ENCODE assay signal across 30 mouse cellular contexts in genomic region chr3:146929011-146929410, GRCm38 (mm10).
"Had no signal": no experiment of that assay in that cellular context is flagged by ENCODE, and none has a peak within 500 bp of the region (broad histone marks: within the 10 kb centered on the region; RNA-seq: fewer than 3 reads in every experiment).

No protein-coding gene starts in this region.

- H3K4me3 ChIP-seq: limb, embryonic 10.5 days; limb, embryonic 12.5 days; limb, embryonic 13.5 days; limb, embryonic 15.5 days; liver, embryonic 12.5 days; liver, embryonic 13.5 days; liver, embryonic 15.5 days; lung, embryonic 15.5 days; megakaryocyte, embryonic 14.5 days; midbrain, embryonic 10.5 days; midbrain, embryonic 12.5 days; midbrain, embryonic 13.5 days; midbrain, embryonic 15.5 days; myocyte; neural tube, embryonic 12.5 days had no signal

- H3K9me3 ChIP-seq: limb, embryonic 10.5 days; limb, embryonic 12.5 days; limb, embryonic 13.5 days; limb, embryonic 15.5 days; liver, embryonic 12.5 days; liver, embryonic 13.5 days; liver, embryonic 15.5 days; lung, embryonic 15.5 days; megakaryocyte, embryonic 14.5 days; midbrain, embryonic 10.5 days; midbrain, embryonic 12.5 days; midbrain, embryonic 13.5 days; midbrain, embryonic 15.5 days; neural tube, embryonic 12.5 days had no signal

- H3K27me3 ChIP-seq: limb, embryonic 12.5 days; limb, embryonic 13.5 days; limb, embryonic 15.5 days; liver, embryonic 12.5 days; liver, embryonic 13.5 days; liver, embryonic 15.5 days; lung, embryonic 15.5 days; megakaryocyte, embryonic 14.5 days; midbrain, embryonic 12.5 days; midbrain, embryonic 13.5 days; midbrain, embryonic 15.5 days; neural tube, embryonic 12.5 days had no signal

- H3K9ac ChIP-seq: limb, embryonic 12.5 days; limb, embryonic 13.5 days; limb, embryonic 15.5 days; liver, embryonic 12.5 days; liver, embryonic 13.5 days; liver, embryonic 14.5 days; liver, embryonic 15.5 days; liver, postnatal 0 days; lung, embryonic 14.5 days; lung, embryonic 15.5 days; midbrain, embryonic 12.5 days; midbrain, embryonic 13.5 days; midbrain, embryonic 15.5 days; neural tube, embryonic 12.5 days had no signal

- DNase-seq: left cerebral cortex, postnatal 4 days; liver; liver, embryonic 13.5 days; liver, postnatal 0 days; lung, adult 18-20 months; lung, adult 2 months; lung, embryonic 14.5 days; lung, postnatal 10 days; lung, postnatal 14 days; lung, postnatal 36 days; lung, postnatal 4 days; midbrain, embryonic 14.5 days had no signal

- H3K36me3 ChIP-seq: limb, embryonic 10.5 days; limb, embryonic 13.5 days; limb, embryonic 15.5 days; liver, embryonic 12.5 days; liver, embryonic 13.5 days; liver, embryonic 15.5 days; lung, embryonic 15.5 days; midbrain, embryonic 10.5 days; midbrain, embryonic 15.5 days had no signal

- H3K4me1 ChIP-seq: limb, embryonic 12.5 days; limb, embryonic 13.5 days; limb, embryonic 15.5 days; liver, embryonic 12.5 days; liver, embryonic 13.5 days; liver, embryonic 15.5 days; lung, embryonic 15.5 days; megakaryocyte, embryonic 14.5 days; midbrain, embryonic 10.5 days; midbrain, embryonic 12.5 days; midbrain, embryonic 13.5 days; midbrain, embryonic 15.5 days; neural tube, embryonic 12.5 days had no signal

- H3K27ac ChIP-seq: limb, embryonic 10.5 days; limb, embryonic 12.5 days; limb, embryonic 13.5 days; limb, embryonic 15.5 days; liver, embryonic 12.5 days; liver, embryonic 13.5 days; liver, embryonic 14.5 days; liver, embryonic 15.5 days; lung, embryonic 15.5 days; macrophage; midbrain, embryonic 10.5 days; midbrain, embryonic 12.5 days; midbrain, embryonic 13.5 days; midbrain, embryonic 15.5 days; neural tube, embryonic 12.5 days had no signal

- H3K4me2 ChIP-seq: limb, embryonic 12.5 days; limb, embryonic 13.5 days; limb, embryonic 15.5 days; liver, embryonic 11.5 days; liver, embryonic 12.5 days; liver, embryonic 13.5 days; liver, embryonic 15.5 days; lung, embryonic 14.5 days; lung, embryonic 15.5 days; midbrain, embryonic 11.5 days; midbrain, embryonic 12.5 days; midbrain, embryonic 13.5 days; midbrain, embryonic 15.5 days; neural tube, embryonic 12.5 days had no signal
